Mouse (Mus musculus) liver, adult 2 months (tissue): ENCODE data around the gene Prkch.

Experiments
- CTCF ChIP-seq: fragments of 200-500 bp; IDR thresholded peaks from 2 replicates; pipeline ENCODE4 v1.5.1; 2011; ENCODE audit warnings: low read depth, low read length, control low read depth
- POLR2A ChIP-seq: fragments of 200-500 bp; IDR thresholded peaks from 2 replicates; pipeline ENCODE4 v1.6.1; 2011; ENCODE audit warnings: low read length, control low read depth; ENCODE audit not compliant: insufficient read depth; ENCODE audit errors: extremely low read depth

DNA sequence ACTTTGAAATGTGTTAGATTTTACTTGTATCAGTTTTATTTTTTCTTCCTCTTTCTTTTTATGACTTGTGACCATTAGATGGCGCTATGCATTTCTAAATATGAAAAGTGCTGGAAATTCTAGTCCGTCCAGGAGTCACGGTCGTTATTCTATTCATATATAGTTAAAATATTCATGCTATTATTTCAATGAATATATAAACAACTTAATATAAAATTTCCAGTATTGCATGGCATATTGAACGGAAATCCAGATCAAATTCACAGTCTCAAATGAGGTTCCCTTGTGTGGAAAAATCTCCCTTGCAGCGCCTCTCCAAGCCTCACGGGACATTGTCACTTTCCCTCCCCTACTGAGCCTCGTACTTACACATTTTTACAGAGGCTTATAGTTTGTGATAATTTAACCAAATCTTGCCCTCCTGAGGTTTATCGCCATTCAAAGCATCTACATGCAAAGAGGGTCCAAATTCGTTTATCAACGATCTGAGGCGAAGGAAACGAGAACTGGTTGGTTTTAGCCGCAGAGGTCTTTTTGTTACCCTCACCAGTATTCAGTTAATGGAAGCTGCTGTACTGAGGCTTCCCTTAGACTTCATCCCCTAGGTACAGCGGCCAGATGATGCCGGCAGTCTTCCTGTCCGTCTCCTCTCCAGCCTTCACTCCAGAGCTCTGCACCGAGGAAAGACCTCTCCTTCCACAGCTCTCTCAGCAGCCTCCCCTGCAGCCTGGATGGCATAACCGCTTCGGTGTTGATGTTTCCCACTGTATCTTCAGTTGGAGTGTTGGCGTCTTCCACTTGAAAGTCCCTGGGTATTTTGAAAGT, 19.6 kb upstream of the Prkch start:
- TF ChIP-seq POLR2A, result no peak
- TF ChIP-seq CTCF, result peak; percentile 63
